Mouse (Mus musculus) lung, postnatal 36 days (tissue): ENCODE data around the gene Npas2.
A peak's percentile ranks its signal among the peaks of the same experiment; 100 is the strongest.

Experiments used
- DNase-seq: peaks from one replicate; pipeline ENCODE4 v3.0.0; 2022; ENCODE audit warnings: mixed read lengths

The Npas2 gene

GRCm38 (mm10) chr1:39338831-39339230 is 145.3 kb downstream of the Npas2 start:
- no peak for DNase-seq

- no peak for DNase-seq
These were observed 145.9 kb downstream of the Npas2 start for GRCm38 (mm10) chr1:39339455-39339854.

- DNase-seq = no peak
These were observed 146.6 kb downstream of the Npas2 start for GRCm38 (mm10) chr1:39340156-39340555.

DNA sequence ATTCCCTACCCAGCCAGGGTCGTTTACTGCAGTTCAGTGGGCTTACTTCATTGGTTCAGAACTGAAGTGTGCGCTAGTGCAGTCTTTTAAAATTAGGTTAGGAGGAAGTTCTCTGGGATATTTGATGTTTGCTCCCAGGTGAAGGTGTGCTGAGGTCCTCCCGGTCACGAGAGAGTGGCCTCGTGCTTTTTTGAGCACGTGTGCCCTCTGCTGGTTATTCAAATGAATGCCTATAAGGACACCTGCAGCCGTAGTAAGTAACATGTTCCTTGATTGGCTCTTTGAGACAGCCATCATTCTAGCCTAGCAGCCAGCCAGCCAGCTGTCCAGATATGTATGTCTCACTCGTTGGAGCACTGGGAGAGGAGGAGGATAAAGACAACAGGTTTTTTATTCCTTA is 147.1 kb downstream of the Npas2 start:
- DNase-seq = peak; percentile 80

GRCm38 (mm10) chr1:39341807-39342206 is 148.3 kb downstream of the Npas2 start:
- DNase-seq = no peak

- DNase-seq = no peak
These were observed 149.7 kb downstream of the Npas2 start for GRCm38 (mm10) chr1:39343242-39343641.

GRCm38 (mm10) chr1:39344981-39345600 is 151.6 kb downstream of the Npas2 start:
- no peak for DNase-seq

DNA sequence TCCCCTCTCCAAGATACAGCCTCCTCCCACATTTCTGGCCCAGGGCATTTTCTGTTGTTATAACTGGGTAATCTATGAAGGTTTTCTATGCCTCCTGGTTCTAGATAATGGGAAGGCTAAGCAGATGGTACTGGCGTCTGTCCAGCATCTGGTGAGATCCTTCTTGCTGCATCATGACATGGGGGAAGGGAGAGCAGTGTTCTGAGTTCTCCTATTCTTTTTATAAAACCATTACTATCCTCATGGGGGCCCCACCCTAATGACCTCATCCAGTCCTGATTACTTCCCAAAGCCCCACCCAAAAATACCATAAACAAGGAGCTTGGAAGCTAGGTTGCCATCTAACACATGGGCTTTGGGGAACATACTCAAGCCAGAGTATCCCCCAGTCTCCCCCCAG is 155.5 kb downstream of the Npas2 start:
- peak; percentile 80 for DNase-seq

DNA sequence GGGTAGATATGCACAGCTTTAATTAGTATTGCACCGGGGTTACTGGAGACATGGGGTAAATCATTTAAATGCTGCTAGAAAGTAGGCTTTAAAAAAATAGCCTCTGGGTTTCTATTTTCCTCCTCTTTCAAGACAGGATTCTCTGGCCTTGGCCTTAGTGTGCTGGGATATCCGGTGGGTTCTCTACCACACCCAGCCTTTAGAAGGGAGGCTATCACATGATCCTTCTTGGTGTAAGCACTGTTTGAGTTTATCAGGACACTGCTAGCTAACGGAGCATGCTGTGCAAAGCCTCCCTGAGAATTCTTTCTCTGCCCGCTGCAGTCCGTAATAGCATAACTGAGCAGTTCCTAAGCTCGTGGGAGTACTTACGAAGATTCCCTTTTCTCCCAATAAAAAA is 155.9 kb downstream of the Npas2 start:
- DNase-seq = no peak

DNA sequence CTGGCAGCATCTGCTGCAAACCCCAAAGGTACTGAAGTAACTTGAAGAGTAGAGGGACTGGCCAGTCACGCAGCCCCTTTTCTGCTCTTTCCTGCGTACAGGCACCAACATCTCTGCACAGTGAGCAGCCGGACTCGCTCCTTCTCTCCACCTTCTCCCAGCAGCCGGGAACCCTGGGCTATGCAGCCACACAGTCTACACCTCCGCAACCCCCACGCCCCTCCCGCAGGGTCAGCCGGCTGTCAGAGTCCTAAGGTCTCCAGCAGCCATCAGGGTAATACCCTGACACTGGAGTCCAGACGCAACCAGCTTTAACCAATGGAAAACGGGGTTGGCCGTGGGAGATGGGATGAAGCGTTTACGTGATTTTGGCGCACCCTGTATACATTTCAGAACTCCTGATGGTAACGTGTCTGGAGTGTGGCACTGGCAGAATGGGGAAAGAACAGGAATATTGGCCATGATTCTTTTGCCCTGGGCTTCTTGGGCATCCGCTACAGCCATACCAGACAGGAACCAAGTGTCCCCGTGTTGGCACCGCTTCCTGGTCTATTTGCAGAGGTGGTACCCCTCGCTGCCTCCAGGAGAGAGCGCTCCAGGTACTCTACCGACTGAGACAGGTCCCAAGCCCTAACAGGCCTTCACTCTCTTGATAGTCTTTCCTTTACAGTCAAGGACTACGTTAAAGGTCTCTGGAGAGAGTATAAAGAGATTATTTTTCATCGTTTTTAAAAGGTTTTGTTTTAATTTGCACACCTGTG is 168.4 kb downstream of the Npas2 start:
- DNase-seq = no peak

DNA sequence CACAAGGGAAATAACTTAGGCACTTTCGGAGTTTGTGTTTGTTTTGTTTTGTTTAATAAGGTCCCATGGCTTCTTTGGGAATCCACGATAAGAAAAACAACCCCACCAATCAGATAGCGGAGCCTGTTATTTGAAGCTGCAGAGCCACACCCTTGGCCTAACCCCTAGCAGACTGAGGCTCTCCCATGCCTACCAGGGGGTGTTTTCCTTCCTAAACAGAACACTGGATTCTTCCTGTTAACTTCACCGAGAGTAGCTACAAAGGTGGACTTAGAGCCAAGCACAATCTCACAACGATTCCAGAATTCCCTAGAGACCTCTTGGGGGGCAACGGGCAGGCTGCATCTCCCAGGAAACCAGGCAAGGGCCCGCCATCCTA is 169.0 kb downstream of the Npas2 start:
- peak; percentile 35 for DNase-seq

- DNase-seq = no peak
These were observed 172.0 kb downstream of the Npas2 start for GRCm38 (mm10) chr1:39365562-39365961.

GRCm38 (mm10) chr1:39367045-39367444 is 173.5 kb downstream of the Npas2 start:
- DNase-seq = no peak

DNA sequence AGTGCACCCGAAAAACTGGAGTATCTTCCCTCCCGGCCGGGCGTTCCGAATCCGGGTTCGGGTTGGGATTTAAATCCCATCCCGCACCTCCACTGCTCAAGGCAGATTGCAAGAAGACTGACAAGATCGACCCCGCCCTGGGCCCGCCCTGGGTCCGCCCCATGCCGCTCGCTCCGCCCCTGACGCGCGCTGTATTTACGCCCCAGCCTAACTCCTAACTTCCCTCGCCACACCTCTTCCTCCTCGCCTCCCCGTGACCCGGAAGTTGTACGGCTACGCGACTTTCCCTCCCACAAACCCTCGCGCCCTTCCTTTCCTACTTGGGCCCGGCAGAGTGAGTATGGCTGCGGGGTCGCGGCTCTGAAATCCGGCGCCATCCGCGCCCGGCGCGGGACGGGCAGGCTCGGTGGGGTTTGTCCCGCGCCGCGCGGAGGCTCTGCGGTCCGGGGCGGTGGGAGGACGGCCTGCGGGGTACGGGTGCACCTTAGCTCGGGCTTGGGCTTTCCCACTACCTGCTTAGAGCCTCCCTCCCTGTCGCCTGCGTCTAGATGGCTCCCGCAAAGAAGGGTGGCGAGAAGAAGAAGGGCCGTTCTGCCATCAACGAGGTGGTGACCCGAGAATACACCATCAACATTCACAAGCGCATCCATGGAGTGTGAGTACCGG is 174.2 kb downstream of the Npas2 start, which contains the start of gene Rpl31:
Gene Rpl31, plus strand, starts transcription at position 242 of the 666 bp plus-strand sequence.
- peak; percentile 99 for DNase-seq

DNA sequence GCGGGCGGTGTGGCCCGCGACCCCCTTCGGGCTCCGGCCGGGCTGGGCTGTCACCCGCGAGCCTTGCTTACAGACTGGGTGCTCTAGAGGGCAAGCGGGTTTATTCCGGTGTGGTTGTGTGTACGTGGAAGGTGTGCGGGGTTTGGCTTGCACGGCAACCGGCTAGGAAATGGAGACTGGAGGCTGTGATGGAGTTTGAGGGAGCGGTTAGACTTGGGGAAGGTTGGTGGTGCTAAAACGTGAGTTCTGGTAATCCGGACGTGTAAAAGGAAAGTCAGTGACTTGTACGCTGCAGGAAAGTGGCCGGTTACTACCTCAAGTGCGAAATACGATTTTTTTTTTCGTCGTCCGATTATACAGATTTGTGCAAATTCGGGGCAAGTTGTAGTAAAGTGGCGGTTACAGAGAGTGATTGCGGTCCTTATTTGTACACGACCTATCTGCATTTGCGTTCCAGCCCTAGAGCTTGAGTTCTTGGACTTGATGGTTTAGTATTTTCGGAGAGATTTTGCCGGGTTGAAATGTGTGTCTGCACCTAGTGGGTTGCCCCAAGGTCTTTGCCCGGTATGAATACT is 174.8 kb downstream of the Npas2 start:
- peak; percentile 27 for DNase-seq

- no peak for DNase-seq
These were observed 176.9 kb downstream of the Npas2 start for GRCm38 (mm10) chr1:39370431-39370830.

GRCm38 (mm10) chr1:39372220-39372843 is 178.8 kb downstream of the Npas2 start:
- no peak for DNase-seq

DNA sequence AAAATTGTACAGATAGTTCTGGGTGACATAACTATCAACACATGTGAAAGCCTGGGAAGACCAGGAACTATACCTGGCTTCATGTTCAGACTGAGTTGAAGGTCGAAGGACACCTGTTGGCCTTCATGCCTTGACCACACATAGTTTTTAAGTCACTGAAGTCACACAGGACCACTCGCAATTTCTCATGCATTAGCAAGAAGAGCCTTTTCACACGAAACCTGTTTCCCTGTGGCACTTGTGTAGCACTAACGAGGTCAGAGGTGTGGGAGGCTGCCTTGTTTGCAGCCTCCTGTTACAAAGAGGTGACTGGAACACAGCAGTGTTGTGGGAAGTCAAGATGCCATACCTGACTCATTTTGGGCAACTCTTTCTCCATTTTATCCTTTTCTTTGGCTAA is 179.8 kb downstream of the Npas2 start:
- no peak for DNase-seq

DNA sequence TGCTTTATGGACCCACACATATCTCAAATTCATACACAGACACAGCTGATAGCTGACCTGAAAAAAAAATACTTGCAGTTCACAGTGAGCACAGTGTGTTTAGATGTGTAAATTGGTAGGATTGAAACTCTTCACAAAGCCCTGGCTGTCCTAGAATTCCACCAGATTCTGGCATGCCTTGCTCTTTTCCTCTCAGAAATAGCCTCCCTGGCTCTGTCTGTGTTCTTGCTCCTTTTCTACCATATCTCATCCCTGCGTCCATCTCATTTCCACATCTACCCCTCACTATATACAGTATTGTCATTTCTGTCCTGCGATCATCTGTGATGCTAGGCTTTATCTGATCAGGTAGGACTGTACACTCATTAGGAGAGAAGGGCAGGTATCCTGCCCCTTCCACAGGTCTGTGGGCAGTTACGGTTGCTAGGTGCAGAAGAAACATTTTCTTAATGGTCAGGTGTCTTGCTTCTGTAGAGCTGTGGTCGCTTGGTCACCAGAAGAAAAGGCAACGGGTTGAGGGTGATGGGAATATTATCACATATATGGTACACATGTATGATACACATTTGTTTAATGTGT is 180.8 kb downstream of the Npas2 start:
- no peak for DNase-seq

GRCm38 (mm10) chr1:39376121-39376520 is 182.6 kb downstream of the Npas2 start:
- no peak for DNase-seq

DNA sequence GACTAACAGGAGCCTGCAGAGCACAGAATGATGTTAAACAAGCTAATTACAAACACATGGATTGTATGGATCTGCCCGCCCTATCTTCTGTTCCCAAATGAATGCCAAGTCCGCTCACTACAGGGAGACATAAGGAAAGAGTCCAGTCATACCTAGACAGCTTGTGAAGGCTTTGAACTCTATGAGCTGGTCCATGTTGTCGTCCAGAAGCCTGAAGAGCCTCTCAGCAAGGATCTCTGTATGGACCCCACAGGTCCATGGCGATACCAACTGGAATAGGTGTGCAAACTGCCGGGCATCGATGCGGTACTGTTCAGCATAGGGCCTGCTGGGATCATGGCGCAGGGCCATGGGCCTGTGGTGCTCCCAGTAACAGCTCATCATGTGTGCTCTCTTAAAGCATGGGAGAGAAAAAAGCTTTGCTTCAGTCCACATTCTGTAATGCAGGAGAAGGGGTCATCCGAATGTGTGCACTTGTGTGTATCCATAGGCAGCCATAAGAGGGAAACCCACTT is 183.3 kb downstream of the Npas2 start:
- no peak for DNase-seq

GRCm38 (mm10) chr1:39378540-39378939 is 185.0 kb downstream of the Npas2 start:
- DNase-seq = no peak

DNA sequence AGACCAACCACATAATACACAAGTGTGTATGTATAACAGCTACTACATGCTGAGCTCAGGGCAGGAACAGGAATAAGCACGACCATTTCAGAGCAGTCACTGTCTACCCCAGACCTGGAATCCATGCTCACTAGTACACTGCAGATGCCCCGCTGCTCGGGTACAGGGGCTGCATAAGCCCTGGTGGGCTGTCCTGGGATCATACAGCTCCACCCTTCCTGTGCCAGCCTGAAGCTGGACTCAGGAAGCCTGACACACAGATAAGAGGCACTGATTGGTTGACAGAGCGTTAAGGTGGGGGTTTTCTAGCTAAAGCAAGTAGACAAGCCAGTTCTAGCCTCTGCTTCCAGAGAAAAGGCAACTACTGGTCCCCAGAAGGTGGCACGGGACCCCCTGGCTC is 185.5 kb downstream of the Npas2 start:
- DNase-seq = peak; percentile 36
